Mouse (Mus musculus): ENCODE results near the gene Zdhhc20. TPM values are rescaled to one million over a fixed set of nuclear protein-coding genes. Genes with fewer than 3 reads are reported as not detected.
"Not testable (repeated sequence)": the region's sequence is repeated elsewhere in the genome, so short reads cannot be mapped to it uniquely, and the experiment has no call there.

Zdhhc20 gene
- polyA plus RNA-seq, 1 experiment from 2014 or later = 57.2 TPM

DNA sequence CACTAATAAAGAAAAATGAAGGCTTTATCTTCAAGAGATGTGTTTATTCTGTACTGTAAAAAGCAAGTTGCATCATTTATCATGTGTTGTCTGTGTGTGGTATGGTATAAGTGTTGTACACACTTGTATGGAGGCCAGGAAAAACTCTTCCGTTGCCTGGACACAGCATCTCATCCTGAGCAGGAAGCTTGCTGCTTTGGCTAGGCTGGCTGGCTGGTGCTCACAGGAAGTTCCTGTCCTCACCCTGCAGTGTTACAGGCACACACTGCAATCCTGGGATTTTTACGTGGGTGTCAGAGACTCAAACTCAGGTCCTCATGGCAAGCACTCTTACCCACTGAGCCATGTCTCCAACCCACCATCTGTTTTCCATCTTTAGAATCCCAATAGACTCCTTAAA lies 26.9 kb downstream of the Zdhhc20 start:
- TF ChIP-seq CTCF (IDR thresholded peaks at IDR 0.05) (no peak), EP300 (IDR thresholded peaks at IDR 0.05) (no peak)
- Histone ChIP-seq H3K27me3 (replicated peaks; ENCODE audit: insufficient read depth, low read length) (no peaks in the 10 kb centered on the region), H3K4me3 (ENCODE audit: low read depth, low read length) (no peak overlapping the region), H3K9me3 (ENCODE audit: low read length) (no peaks in the 10 kb centered on the region), H3K9ac (replicated peaks; ENCODE audit: low read depth) (no peak overlapping the region), H3K4me2 (replicated peaks; ENCODE audit: low read depth, low read length) (no peak overlapping the region), H3K27ac (ENCODE audit: low read length) (no peak overlapping the region), H3K4me1 (ENCODE audit: insufficient read depth, low read depth, low read length) (no peaks in the 10 kb centered on the region), H3K36me3 (ENCODE audit: insufficient read depth, low read length) (peaks cover 6% of the 10 kb centered on the region; the same call in 1 of the 2 replicates)
- DNase-seq (ENCODE audit: low spot score) (no peak), ATAC-seq (no peak; the same call in 1 of the 2 replicates)
- 41% methylated on average over 2 of the region's 2 CpGs for WGBS

DNA sequence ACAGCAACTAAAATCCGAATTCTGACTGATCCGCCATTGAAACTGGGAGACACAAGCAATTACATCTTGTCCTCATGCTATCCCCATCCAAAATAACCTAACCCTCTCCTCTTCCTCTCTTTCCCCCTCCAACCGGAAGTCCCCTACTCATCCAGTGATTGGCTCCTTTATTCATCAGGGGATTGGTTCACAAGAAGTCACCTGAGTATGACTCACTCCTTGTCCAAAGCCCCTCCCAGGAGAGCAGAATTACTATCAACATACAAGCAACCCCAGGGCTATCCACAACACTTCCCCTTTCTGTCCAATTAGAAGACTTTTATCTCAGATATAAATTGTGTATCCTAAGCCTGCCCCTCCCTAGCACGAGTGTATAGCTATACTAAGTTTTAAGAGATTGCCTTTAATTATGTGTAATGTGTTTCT lies 28.1 kb downstream of the Zdhhc20 start:
- DNase-seq (ENCODE audit: low spot score) (no peak), ATAC-seq (no peak)
- peaks cover 6% of the 10 kb centered on the region; the same call in 1 of the 2 replicates for H3K36me3 ChIP-seq (ENCODE audit: insufficient read depth, low read length)
- H3K4me2 ChIP-seq (replicated peaks; ENCODE audit: low read depth, low read length) = no peak overlapping the region
- H3K4me1 ChIP-seq (ENCODE audit: insufficient read depth, low read depth, low read length) = no peaks in the 10 kb centered on the region
- 82% methylated on average over 4 of the region's 4 CpGs for WGBS
- H3K9ac ChIP-seq (replicated peaks; ENCODE audit: low read depth) = no peak overlapping the region
- H3K9me3 ChIP-seq (ENCODE audit: low read length) = no peaks in the 10 kb centered on the region
- TF ChIP-seq CTCF (IDR thresholded peaks at IDR 0.05) = no peak
- TF ChIP-seq EP300 (IDR thresholded peaks at IDR 0.05) = no peak
- H3K4me3 ChIP-seq (ENCODE audit: low read depth, low read length) = no peak overlapping the region
- no peaks in the 10 kb centered on the region for H3K27me3 ChIP-seq (replicated peaks; ENCODE audit: insufficient read depth, low read length)
- H3K27ac ChIP-seq (ENCODE audit: low read length) = no peak overlapping the region

DNA sequence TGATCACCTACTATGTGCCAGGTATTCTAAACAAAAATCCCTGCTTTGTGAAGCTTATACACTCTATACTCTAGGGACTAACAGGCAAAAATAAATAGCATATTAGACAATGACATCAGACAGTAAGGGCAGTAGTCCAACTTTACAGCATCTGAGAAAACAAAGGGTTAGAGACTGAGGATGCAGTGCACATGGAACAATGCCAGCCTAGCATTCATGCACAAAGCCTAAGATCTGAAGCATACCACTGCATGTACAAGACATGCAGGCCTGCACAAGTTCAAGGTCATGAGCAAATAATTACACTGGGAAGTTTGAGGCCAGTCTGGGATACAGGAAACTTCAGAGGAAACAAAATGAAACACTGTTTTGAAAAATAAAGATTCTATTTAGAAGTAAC lies 30.6 kb downstream of the Zdhhc20 start:
- no peak overlapping the region for H3K4me3 ChIP-seq (ENCODE audit: low read depth, low read length)
- H3K4me1 ChIP-seq (ENCODE audit: insufficient read depth, low read depth, low read length) = no peaks in the 10 kb centered on the region
- H3K4me2 ChIP-seq (replicated peaks; ENCODE audit: low read depth, low read length) = no peak overlapping the region
- H3K9ac ChIP-seq (replicated peaks; ENCODE audit: low read depth) = no peak overlapping the region
- no peak overlapping the region for H3K27ac ChIP-seq (ENCODE audit: low read length)
- DNase-seq (ENCODE audit: low spot score) (peak; percentile 25), ATAC-seq (peak; percentile 21)
- no peaks in the 10 kb centered on the region for H3K27me3 ChIP-seq (replicated peaks; ENCODE audit: insufficient read depth, low read length)
- H3K36me3 ChIP-seq (ENCODE audit: insufficient read depth, low read length) = 0 out of 2 replicates have a peak, but pooled peaks cover 6% of the 10 kb centered on the region
- H3K9me3 ChIP-seq (ENCODE audit: low read length) = no peaks in the 10 kb centered on the region
- TF ChIP-seq CTCF (IDR thresholded peaks at IDR 0.05) = no peak
- no peak for TF ChIP-seq EP300 (IDR thresholded peaks at IDR 0.05)

DNA sequence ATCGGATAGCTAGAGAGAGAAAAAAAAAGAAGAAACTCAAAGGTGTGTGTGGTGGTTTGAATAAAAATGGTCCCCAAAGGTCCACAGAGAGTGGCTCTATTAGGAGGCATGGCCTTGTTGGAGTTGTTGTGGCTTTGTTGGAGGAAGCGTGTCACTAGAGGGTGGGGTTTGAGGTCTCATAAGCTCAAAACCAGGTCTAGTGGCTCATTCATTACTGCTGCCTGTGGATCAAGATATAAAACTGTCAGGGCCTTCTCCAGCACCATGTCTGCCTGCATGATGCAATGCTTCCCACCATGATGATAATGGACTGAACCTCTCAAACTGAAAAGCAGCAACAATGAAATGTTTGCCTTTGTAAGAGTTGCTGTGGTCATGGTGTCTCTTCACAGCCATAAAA lies 31.5 kb downstream of the Zdhhc20 start:
- Histone ChIP-seq H3K9ac (replicated peaks; ENCODE audit: low read depth) (no peak overlapping the region), H3K36me3 (ENCODE audit: insufficient read depth, low read length) (0 out of 2 replicates have a peak, but pooled peaks cover 6% of the 10 kb centered on the region), H3K4me3 (ENCODE audit: low read depth, low read length) (no peak overlapping the region), H3K27me3 (replicated peaks; ENCODE audit: insufficient read depth, low read length) (no peaks in the 10 kb centered on the region), H3K4me2 (replicated peaks; ENCODE audit: low read depth, low read length) (no peak overlapping the region), H3K27ac (ENCODE audit: low read length) (no peak overlapping the region), H3K4me1 (ENCODE audit: insufficient read depth, low read depth, low read length) (no peaks in the 10 kb centered on the region), H3K9me3 (ENCODE audit: low read length) (no peaks in the 10 kb centered on the region)
- DNase-seq (ENCODE audit: low spot score) (no peak), ATAC-seq (no peak)
- 98% methylated on average over 2 of the region's 2 CpGs for WGBS
- TF ChIP-seq CTCF (IDR thresholded peaks at IDR 0.05) = no peak
- no peak for TF ChIP-seq EP300 (IDR thresholded peaks at IDR 0.05)

DNA sequence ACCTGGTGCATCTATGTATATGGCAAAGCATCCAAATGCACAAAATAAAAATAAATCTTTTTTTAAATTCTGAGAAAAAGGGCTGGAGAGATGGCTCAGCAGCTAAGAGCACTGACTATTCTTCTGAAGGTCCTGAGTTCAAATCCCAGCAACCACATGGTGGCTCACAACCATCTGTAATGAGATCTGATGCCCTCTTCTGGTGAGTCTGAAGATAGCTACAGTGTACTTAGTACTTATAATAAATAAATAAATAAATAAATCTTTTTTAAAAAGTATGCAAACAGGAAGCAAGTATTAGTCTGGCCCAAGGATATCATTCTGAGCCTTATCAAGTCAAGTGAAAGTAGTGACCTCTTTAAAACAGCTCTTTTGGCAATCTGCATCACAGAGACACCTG lies 34.0 kb downstream of the Zdhhc20 start:
- not testable (repeated sequence) for H3K36me3 ChIP-seq (ENCODE audit: insufficient read depth, low read length); H3K4me1 ChIP-seq (ENCODE audit: insufficient read depth, low read depth, low read length); H3K4me3 ChIP-seq (ENCODE audit: low read depth, low read length); H3K27ac ChIP-seq (ENCODE audit: low read length); ATAC-seq; H3K9me3 ChIP-seq (ENCODE audit: low read length); H3K9ac ChIP-seq (replicated peaks; ENCODE audit: low read depth); H3K27me3 ChIP-seq (replicated peaks; ENCODE audit: insufficient read depth, low read length); H3K4me2 ChIP-seq (replicated peaks; ENCODE audit: low read depth, low read length)
- DNase-seq (ENCODE audit: low spot score) = peak; percentile 23
- 0 out of 2 replicates have a peak, but pooled peaks have one; percentile 14 for TF ChIP-seq CTCF (IDR thresholded peaks at IDR 0.05)

DNA sequence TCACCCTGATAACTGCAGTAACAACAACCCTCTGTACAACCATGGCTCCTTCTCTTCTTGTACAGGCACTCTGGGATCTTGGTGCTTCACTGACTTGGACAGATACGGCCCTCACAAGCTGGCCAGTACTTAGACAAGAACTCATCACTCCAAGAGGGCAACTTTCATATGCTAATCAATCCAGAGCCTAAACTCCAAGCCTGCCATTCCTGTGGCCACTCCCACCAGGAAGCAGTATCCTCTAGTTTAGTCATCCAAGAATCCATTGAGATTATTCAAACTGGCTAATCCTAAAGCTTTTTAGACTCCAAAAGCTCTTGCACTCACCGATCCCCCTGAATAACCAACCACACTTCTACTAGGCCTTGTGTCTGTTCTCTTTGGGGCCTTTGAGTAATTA lies 37.1 kb downstream of the Zdhhc20 start:
- Histone ChIP-seq H3K4me2 (replicated peaks; ENCODE audit: low read depth, low read length) (no peak overlapping the region), H3K4me3 (ENCODE audit: low read depth, low read length) (no peak overlapping the region), H3K9me3 (ENCODE audit: low read length) (no peaks in the 10 kb centered on the region), H3K9ac (replicated peaks; ENCODE audit: low read depth) (no peak overlapping the region), H3K27me3 (replicated peaks; ENCODE audit: insufficient read depth, low read length) (no peaks in the 10 kb centered on the region), H3K4me1 (ENCODE audit: insufficient read depth, low read depth, low read length) (no peaks in the 10 kb centered on the region), H3K27ac (ENCODE audit: low read length) (no peak overlapping the region), H3K36me3 (ENCODE audit: insufficient read depth, low read length) (no peaks in the 10 kb centered on the region)
- TF ChIP-seq EP300 (IDR thresholded peaks at IDR 0.05) = no peak
- TF ChIP-seq CTCF (IDR thresholded peaks at IDR 0.05) = no peak
- DNase-seq (ENCODE audit: low spot score) (no peak), ATAC-seq (no peak)
- WGBS = 93% methylated on average over 2 of the region's 2 CpGs

DNA sequence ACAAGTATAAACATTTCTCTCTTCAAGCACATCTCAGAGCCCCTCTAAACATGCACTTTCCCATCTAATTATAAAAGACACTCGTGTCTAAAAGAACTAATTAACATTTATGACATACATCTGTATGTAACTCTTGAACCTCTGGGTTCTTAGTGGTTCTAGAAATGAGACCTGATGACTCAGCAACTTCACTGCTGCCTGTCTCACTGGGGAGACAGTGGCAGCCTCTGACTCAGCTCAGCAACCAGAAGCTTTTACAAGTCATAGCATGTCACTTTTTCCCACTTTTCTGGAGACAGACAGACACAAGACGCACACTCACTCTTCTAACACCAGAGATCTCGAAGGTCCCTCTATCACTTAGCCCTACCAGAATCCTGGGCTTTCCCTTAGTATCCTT lies 39.7 kb downstream of the Zdhhc20 start:
- DNase-seq (ENCODE audit: low spot score) (no peak), ATAC-seq (no peak)
- Histone ChIP-seq H3K9me3 (ENCODE audit: low read length) (no peaks in the 10 kb centered on the region), H3K27me3 (replicated peaks; ENCODE audit: insufficient read depth, low read length) (no peaks in the 10 kb centered on the region), H3K36me3 (ENCODE audit: insufficient read depth, low read length) (no peaks in the 10 kb centered on the region; the same call in 1 of the 2 replicates), H3K4me2 (replicated peaks; ENCODE audit: low read depth, low read length) (no peak overlapping the region), H3K27ac (ENCODE audit: low read length) (no peak overlapping the region), H3K9ac (replicated peaks; ENCODE audit: low read depth) (no peak overlapping the region), H3K4me1 (ENCODE audit: insufficient read depth, low read depth, low read length) (no peaks in the 10 kb centered on the region), H3K4me3 (ENCODE audit: low read depth, low read length) (no peak overlapping the region)
- TF ChIP-seq EP300 (IDR thresholded peaks at IDR 0.05) (no peak), CTCF (IDR thresholded peaks at IDR 0.05) (no peak)
- 93% methylated on average over 3 of the region's 3 CpGs for whole genome bisulfite sequencing
